Mouse (Mus musculus) heart, postnatal 0 days (tissue): ENCODE measurements around the gene Vav3. TPM values are rescaled to one million over a fixed set of nuclear protein-coding genes. Genes with fewer than 3 reads are reported as not detected.

Experiments
- ATAC-seq: fragments of 200-750 bp; cut with Nextera tagmentation; 2 replicates; pipeline ENCODE4 v1.8.0; 2017; ENCODE audit warnings: low read depth, moderate number of reproducible peaks, moderate library complexity; ENCODE audit not compliant: insufficient read depth
- DNase-seq: peaks from one replicate; pipeline ENCODE4 v3.0.0-alpha.2; 2016; ENCODE audit warnings: low spot score
- H3K27ac ChIP-seq: fragments of 300-500 bp; sonication (generic); 2 replicates; pipeline ENCODE4 v1.5.1; 2014; ENCODE audit warnings: low read depth, mild to moderate bottlenecking
- H3K27me3 ChIP-seq: fragments of 300-500 bp; sonication (generic); 2 replicates; pipeline ENCODE4 v1.6.1; 2014; ENCODE audit warnings: low read length, mixed read lengths; ENCODE audit not compliant: control insufficient read depth, insufficient read depth
- H3K36me3 ChIP-seq: fragments of 300-500 bp; sonication (generic); replicated peaks from 2 replicates; pipeline ENCODE4 v1.6.1; 2014; ENCODE audit warnings: low read length, mixed read lengths; ENCODE audit not compliant: control insufficient read depth, insufficient read depth
- H3K4me1 ChIP-seq: fragments of 300-500 bp; sonication (generic); 2 replicates; pipeline ENCODE4 v1.6.1; 2014; ENCODE audit warnings: antibody characterized with exemption; ENCODE audit not compliant: control insufficient read depth, insufficient read depth
- H3K4me2 ChIP-seq: fragments of 300-500 bp; sonication (generic); 2 replicates; pipeline ENCODE4 v1.6.1; 2014; ENCODE audit warnings: low read depth, mild to moderate bottlenecking, low read length, moderate library complexity
- H3K4me3 ChIP-seq: fragments of 300-500 bp; sonication (generic); 2 replicates; pipeline ENCODE4 v1.5.1; 2014; ENCODE audit warnings: low read depth, low read length
- H3K9ac ChIP-seq: fragments of 300-500 bp; sonication (generic); replicated peaks from 2 replicates; pipeline ENCODE4 v1.6.1; 2014; ENCODE audit warnings: low read depth, low read length, mixed read lengths
- H3K9me3 ChIP-seq: fragments of 300-500 bp; sonication (generic); replicated peaks from 2 replicates; pipeline ENCODE4 v1.6.1; 2016; ENCODE audit warnings: low read length; ENCODE audit not compliant: control insufficient read depth
- CTCF ChIP-seq: IDR thresholded peaks from 2 replicates; pipeline ENCODE4 v1.5.1; 2016; ENCODE audit warnings: antibody characterized with exemption, control low read depth, low read depth
- EP300 ChIP-seq: IDR thresholded peaks from 2 replicates; pipeline ENCODE4 v1.6.1; 2016; ENCODE audit warnings: antibody characterized with exemption, low read depth
- WGBS: fragments of 180-500 bp; shearing (Covaris S2); extraction: QIAGEN DNeasy Blood & Tissue Kit; methylation state at CpG from one replicate; pipeline ENCODE4 v1.1.7; 2014; 5-methylcytosine and 5-hydroxymethylcytosine counted together
- polyA plus RNA-seq: library from polyadenylated mRNA; unstranded; fragments of >200 nt; fragmentation: Nextera tagmentation; extraction: Ambion mirVana; gene quantifications from 2 replicates; pipeline ENCODE4 v1.2.1, GENCODE M21; 2015
- total RNA-seq: library from RNA; depleted of rRNA; stranded (reverse); fragments of >200 nt; gene quantifications from 2 replicates; pipeline ENCODE4 v1.2.3, GENCODE M21; 2014; ENCODE audit warnings: low replicate concordance

Gene Vav3
- total and polyA plus RNA-seq, 2 experiments from 2014 or later, result 5.1 to 25.0 TPM

GRCm38 (mm10) chr3:109322225-109322624 lies 18.2 kb upstream of the Vav3 start:
- ATAC-seq (no peak), DNase-seq (no peak)
- Histone ChIP-seq H3K27me3 (no peaks in the 10 kb centered on the region), H3K4me2 (no peak overlapping the region), H3K4me1 (no peaks in the 10 kb centered on the region), H3K36me3 (no peaks in the 10 kb centered on the region), H3K4me3 (no peak overlapping the region), H3K27ac (no peak overlapping the region), H3K9ac (no peak overlapping the region), H3K9me3 (no peaks in the 10 kb centered on the region)
- no peak for TF ChIP-seq EP300
- TF ChIP-seq CTCF, result no peak

GRCm38 (mm10) chr3:109323447-109324300 lies 16.8 kb upstream of the Vav3 start:
- Histone ChIP-seq H3K36me3 (no peaks in the 10 kb centered on the region), H3K27ac (no peak overlapping the region), H3K4me2 (no peak overlapping the region), H3K27me3 (0 out of 2 replicates have a peak, but pooled peaks cover 3% of the 10 kb centered on the region), H3K4me3 (no peak overlapping the region), H3K9me3 (no peaks in the 10 kb centered on the region), H3K9ac (no peak overlapping the region), H3K4me1 (no peaks in the 10 kb centered on the region)
- 44% methylated on average over 7 of the region's 7 CpGs for WGBS
- no peak for DNase-seq
- TF ChIP-seq CTCF (no peak), EP300 (no peak)
- ATAC-seq, result no peak

- Histone ChIP-seq H3K4me1 (no peaks in the 10 kb centered on the region), H3K9me3 (no peaks in the 10 kb centered on the region), H3K9ac (no peak overlapping the region), H3K4me2 (no peak overlapping the region), H3K27me3 (0 out of 2 replicates have a peak, but pooled peaks cover 3% of the 10 kb centered on the region), H3K27ac (no peak overlapping the region), H3K4me3 (no peak overlapping the region), H3K36me3 (no peaks in the 10 kb centered on the region)
- DNase-seq, result no peak
- ATAC-seq, result no peak
- TF ChIP-seq EP300 (no peak), CTCF (no peak)
- WGBS, result 63% methylated on average over 3 of the region's 3 CpGs
Observed at GRCm38 (mm10) chr3:109327128-109327527, 13.3 kb upstream of the Vav3 start.

- ATAC-seq (no peak), DNase-seq (no peak)
- 76% methylated on average over 5 of the region's 5 CpGs for WGBS
- no peak for TF ChIP-seq CTCF
- no peak for TF ChIP-seq EP300
- no peak overlapping the region for H3K27ac ChIP-seq
- no peaks in the 10 kb centered on the region for H3K4me1 ChIP-seq
- H3K27me3 ChIP-seq, result 0 out of 2 replicates have a peak, but pooled peaks cover 3% of the 10 kb centered on the region
- H3K9me3 ChIP-seq, result no peaks in the 10 kb centered on the region
- H3K36me3 ChIP-seq, result no peaks in the 10 kb centered on the region
- no peak overlapping the region for H3K9ac ChIP-seq
- no peak overlapping the region for H3K4me2 ChIP-seq
- H3K4me3 ChIP-seq, result no peak overlapping the region
Observed at GRCm38 (mm10) chr3:109332755-109333154, 7.7 kb upstream of the Vav3 start.

GRCm38 (mm10) chr3:109335470-109335869 lies 5.0 kb upstream of the Vav3 start:
- Histone ChIP-seq H3K9me3 (no peaks in the 10 kb centered on the region), H3K9ac (no peak overlapping the region), H3K36me3 (no peaks in the 10 kb centered on the region), H3K4me2 (no peak overlapping the region), H3K4me1 (no peaks in the 10 kb centered on the region), H3K4me3 (no peak overlapping the region), H3K27me3 (no peaks in the 10 kb centered on the region), H3K27ac (no peak overlapping the region)
- TF ChIP-seq EP300, result no peak
- TF ChIP-seq CTCF, result no peak
- 60% methylated on average over 1 of the region's 1 CpGs for WGBS
- ATAC-seq (no peak), DNase-seq (no peak)
